Mouse (Mus musculus) myocyte (in vitro differentiated cells): ENCODE measurements around the gene 1700001C19Rik.

ENCODE experiments used
- CEBPB ChIP-seq: IDR thresholded peaks from 2 replicates; pipeline ENCODE4 v1.6.1; 2011; ENCODE audit warnings: mild to moderate bottlenecking, moderate library complexity; ENCODE audit not compliant: poor library complexity, insufficient read depth, severe bottlenecking
- E2F4 ChIP-seq: IDR thresholded peaks from one replicate; pipeline ENCODE4 v1.6.1; 2011; ENCODE audit warnings: mild to moderate bottlenecking, control low read depth, moderate library complexity; ENCODE audit not compliant: insufficient read depth
- MAX ChIP-seq: IDR thresholded peaks from one replicate; pipeline ENCODE4 v1.6.1; 2011; ENCODE audit warnings: low read depth, mild to moderate bottlenecking, control low read depth
- MYOD1 ChIP-seq, 3 experiments: IDR thresholded peaks; one replicate each; pipeline ENCODE4 v1.6.1; 2011; ENCODE audit warnings: control low read depth in 2 of 3, low read depth in 2 of 3, mild to moderate bottlenecking in 2 of 3, moderate library complexity in 1 of 3; ENCODE audit not compliant: insufficient read length in 2 of 3, control insufficient read depth in 1 of 3
- MYOG ChIP-seq, 3 experiments: IDR thresholded peaks; one replicate each; pipeline ENCODE4 v1.6.1; 2011; ENCODE audit warnings: control low read depth in 2 of 3, low read depth in 2 of 3, mild to moderate bottlenecking in 2 of 3; ENCODE audit not compliant: insufficient read length in 2 of 3, control insufficient read depth in 1 of 3, insufficient read depth in 1 of 3
- POLR2A ChIP-seq: IDR thresholded peaks from one replicate; pipeline ENCODE4 v1.6.1; 2011; ENCODE audit warnings: low read depth, mild to moderate bottlenecking, control low read depth, moderate library complexity; ENCODE audit not compliant: insufficient read length
- POLR2AphosphoS2 ChIP-seq: IDR thresholded peaks from one replicate; pipeline ENCODE4 v1.6.1; 2011; ENCODE audit warnings: low read depth, control low read depth; ENCODE audit not compliant: insufficient read length
- SRF ChIP-seq: IDR thresholded peaks from one replicate; pipeline ENCODE4 v1.6.1; 2011; ENCODE audit warnings: low read depth; ENCODE audit not compliant: control insufficient read depth, insufficient read length
- TCF12 ChIP-seq: IDR thresholded peaks from one replicate; pipeline ENCODE4 v1.6.1; 2011; ENCODE audit warnings: mild to moderate bottlenecking, control low read depth; ENCODE audit not compliant: poor library complexity, insufficient read depth, severe bottlenecking
- USF1 ChIP-seq: IDR thresholded peaks from one replicate; pipeline ENCODE4 v1.6.1; 2011; ENCODE audit warnings: low read depth, mild to moderate bottlenecking, control low read depth, moderate library complexity

DNA sequence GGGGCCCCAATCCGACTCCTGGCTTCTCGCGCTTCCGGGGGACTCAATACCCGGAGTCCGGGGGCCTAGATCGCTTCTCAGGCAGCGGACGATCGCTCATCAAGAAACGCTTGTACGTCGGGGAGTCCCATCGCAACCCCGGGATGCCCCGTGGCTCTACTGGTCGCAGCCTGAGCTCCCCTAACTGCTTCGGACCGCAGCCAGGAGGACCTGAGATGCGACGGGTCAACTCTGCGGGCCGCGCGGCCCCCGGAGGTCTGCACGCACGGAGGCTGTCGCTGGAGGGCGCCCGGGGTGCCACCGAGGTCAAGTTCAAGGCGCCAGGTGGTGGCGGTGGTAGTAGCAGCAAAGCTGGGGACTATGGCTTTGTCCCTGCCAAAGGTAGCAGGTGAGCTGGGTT, 31.3 kb upstream of the 1700001C19Rik start:
- TF ChIP-seq POLR2A = no peak
- TF ChIP-seq E2F4 = no peak
- no peak for TF ChIP-seq USF1
- no peak for TF ChIP-seq MYOG (IDR thresholded peaks at IDR 0.05; ENCODE audit: control insufficient read depth in 1 of 3, insufficient read depth in 1 of 3, insufficient read length in 2 of 3, low read depth in 2 of 3)
- TF ChIP-seq TCF12 = no peak
- no peak for TF ChIP-seq MYOD1 (IDR thresholded peaks at IDR 0.05; ENCODE audit: control insufficient read depth in 1 of 3, insufficient read length in 2 of 3, low read depth in 2 of 3)
- no peak for TF ChIP-seq MAX
- no peak for TF ChIP-seq CEBPB
- no peak for TF ChIP-seq POLR2AphosphoS2
- TF ChIP-seq SRF = no peak
